Mouse (Mus musculus): Measurements from ENCODE around the gene Tnrc6b. TPM values are rescaled to one million over a fixed set of nuclear protein-coding genes. Genes with fewer than 3 reads are reported as not detected.
"Not testable (repeated sequence)": the region's sequence is repeated elsewhere in the genome, so short reads cannot be mapped to it uniquely, and the experiment has no call there.

The Tnrc6b gene
- total RNA-seq, 2 experiments from 2014 or later, result 48.5 to 55.6 TPM

DNA sequence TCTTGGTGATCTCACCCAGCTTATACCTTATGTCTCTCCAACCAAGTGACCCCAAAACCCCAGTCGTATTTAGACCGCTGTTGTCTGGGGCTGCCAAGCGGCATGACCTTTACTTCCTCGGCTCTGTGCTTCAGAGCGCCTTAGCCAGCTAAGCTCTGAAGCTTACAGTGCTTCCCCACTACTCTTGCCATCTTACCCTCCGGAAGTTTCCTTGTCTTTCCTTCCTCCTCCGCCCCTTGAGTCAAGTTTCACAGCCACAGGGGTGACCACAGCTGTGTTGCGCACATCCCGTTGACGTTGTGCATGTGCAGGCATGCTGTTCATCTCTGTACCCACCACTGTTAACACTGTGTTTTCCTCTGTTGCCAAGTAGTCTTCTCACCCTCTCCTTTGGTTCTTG lies 185.6 kb downstream of the Tnrc6b start:
- no peak for DNase-seq
- no peak overlapping the region for H3K4me3 ChIP-seq
- no peak overlapping the region for H3K27ac ChIP-seq
- intact Hi-C loops (cut with DNase I), result no loop called here
- TF ChIP-seq CTCF (IDR thresholded peaks at IDR 0.05), result no peak

DNA sequence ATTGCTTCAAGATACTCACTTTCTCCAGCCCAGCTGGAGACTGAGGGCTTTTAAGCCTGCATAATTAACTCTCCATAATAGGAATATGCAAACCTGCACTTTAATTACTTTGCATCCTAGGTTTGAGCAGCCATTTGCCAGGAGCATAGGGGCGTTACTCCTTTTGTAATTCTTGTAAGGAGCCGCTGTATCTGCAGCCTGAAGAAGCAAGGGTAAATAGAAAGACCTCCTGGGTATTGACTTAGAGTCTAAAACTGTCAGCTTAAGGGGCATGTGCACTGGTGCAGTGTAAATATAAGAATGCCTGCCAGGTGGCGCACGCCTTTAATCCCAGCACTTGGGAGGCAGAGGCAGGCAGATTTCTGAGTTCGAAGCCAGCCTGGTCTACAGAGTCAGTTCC lies 186.8 kb downstream of the Tnrc6b start:
- no peak for DNase-seq
- Histone ChIP-seq H3K27ac (no peak overlapping the region), H3K4me3 (no peak overlapping the region)
- no peak for TF ChIP-seq CTCF (IDR thresholded peaks at IDR 0.05)
- intact Hi-C loops (cut with DNase I), result no loop called here

DNA sequence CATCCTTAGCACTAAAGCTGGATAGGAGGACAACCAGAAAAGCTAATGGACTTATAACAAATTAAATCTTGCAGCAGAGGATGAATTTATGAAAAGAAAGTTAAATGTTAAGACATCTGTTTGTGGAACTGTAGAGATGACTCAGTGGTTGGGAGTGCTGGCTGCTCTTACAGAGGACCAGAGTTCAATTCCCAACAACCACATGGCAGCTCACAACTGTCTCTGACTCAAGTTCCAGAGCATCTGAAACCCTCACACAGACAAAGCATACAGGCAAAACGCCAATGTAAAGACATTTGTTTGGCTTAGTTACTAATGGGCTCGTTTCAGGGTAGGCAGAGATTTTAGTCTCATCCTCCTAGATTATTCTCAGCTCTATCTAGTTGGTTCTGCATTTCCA lies 188.7 kb downstream of the Tnrc6b start:
- no peak overlapping the region for H3K27ac ChIP-seq
- intact Hi-C loops (cut with DNase I), result no loop called here
- no peak for DNase-seq
- H3K4me3 ChIP-seq, result no peak overlapping the region
- no peak for TF ChIP-seq CTCF (IDR thresholded peaks at IDR 0.05)

DNA sequence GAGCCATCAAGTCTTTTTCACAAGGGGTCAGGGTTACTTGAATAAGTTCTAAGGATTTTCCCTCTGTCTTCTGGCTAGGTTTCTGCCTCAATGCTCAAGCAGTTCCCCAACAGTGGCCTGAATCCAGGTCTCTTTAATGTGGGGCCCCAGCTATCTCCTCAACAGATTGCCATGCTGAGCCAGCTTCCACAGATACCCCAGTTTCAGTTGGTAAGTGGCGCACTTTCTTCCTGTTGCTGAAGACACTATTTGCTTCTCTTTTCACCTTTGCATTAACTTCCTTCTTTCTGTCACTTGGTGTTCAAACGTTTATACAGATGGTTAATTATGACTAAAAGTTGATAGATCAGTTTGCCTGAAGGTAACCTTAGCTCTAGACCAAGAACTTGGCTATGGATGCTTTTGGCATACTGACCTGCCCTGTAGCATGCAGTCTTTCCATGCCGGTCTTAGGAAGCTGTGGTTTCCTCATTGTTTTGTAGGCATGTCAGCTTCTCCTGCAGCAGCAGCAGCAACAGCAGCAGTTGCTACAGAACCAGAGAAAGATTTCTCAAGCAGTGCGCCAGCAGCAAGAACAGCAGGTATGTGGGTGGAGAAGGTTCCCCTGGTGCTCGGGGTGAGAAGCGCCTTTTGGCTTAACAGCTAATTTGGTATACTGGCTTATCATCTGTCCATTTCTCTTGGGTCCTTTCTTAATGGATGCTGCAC lies 190.8 kb downstream of the Tnrc6b start:
- intact Hi-C loops (cut with DNase I), result no loop called here
- TF ChIP-seq CTCF (IDR thresholded peaks at IDR 0.05), result no peak
- Histone ChIP-seq H3K4me3 (no peak overlapping the region), H3K27ac (no peak overlapping the region)
- no peak for DNase-seq

DNA sequence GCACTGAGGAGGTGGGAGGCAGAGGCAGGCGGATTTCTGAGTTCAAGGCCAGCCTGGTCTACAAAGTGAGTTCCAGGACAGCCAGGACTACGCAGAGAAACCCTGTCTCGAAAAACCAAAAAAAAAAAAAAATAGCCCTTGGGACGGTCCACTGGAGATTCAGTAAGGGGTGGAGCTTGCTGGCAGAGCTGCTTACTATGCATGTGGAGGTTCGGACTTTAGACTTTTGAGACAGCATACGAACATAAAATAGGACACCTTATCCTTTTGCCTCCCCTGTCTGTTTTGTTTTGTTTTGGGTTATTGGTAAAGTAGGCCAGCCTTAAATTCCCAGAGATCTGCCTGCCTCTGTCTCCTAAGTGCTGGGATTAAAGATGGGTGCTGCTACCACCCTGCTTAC lies 193.7 kb downstream of the Tnrc6b start:
- DNase-seq; H3K4me3 ChIP-seq; intact Hi-C loops (cut with DNase I); H3K27ac ChIP-seq: not testable (repeated sequence)

DNA sequence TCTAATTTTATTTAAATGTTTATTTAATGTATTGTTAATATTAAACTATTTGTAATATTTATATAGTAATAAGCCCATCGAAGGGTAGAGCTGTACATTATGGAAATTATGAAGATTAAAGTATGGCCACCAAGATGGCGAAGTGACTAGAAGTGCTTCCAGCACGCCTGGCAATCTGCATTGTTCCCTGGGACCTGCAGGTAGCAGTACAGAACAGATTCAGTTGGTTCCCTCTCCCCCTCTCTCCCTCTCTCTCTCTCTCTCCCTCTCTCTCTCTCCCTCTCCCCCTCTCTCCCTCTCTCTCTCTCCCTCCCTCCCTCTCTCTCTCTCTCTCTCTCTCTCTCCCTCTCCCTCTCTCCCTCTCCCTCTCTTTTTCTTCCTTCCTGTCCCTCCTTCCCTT lies 199.1 kb downstream of the Tnrc6b start:
- no peak for DNase-seq
- no peak overlapping the region for H3K4me3 ChIP-seq
- no peak overlapping the region for H3K27ac ChIP-seq
- intact Hi-C loops (cut with DNase I), result no loop called here
- TF ChIP-seq CTCF (IDR thresholded peaks at IDR 0.05), result peak; percentile 46

DNA sequence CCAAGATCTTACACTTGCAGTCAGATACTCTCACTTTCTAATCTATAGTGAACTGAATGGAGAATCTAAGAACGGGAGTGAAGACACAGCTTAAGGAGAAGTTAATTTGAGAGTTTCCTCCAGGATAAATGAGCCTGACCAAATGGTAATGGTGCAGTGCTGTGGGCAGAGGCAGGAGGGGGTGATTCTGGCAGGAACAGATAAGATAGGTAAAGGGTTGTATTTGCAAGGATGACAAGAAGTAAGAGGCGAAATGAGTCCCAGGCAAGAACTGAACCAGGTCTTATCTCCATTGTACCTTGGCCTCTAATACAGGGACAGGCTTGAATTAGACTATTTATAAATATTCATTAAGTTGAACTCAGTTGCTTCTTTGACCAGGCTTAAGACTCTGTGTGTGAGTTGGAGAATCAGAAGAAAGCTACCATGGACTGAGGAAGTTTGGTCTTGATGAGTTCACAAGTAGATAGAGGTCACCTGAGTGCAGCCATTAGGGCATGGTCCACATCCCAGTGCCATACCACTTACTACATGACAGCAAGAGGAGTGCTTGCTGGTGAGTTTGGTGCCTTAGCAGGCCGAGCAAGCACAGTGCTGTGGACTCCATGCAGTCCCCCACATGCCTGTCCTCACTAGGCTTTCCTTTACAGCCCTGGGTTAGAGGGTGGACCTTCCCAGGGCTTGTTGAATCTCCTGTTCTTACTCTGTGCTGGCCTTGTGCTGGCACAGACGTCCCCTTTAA lies 199.8 kb downstream of the Tnrc6b start:
- no peak overlapping the region for H3K27ac ChIP-seq
- TF ChIP-seq CTCF (IDR thresholded peaks at IDR 0.05), result no peak
- intact Hi-C loops (cut with DNase I), result no loop called here
- no peak overlapping the region for H3K4me3 ChIP-seq
- no peak for DNase-seq

DNA sequence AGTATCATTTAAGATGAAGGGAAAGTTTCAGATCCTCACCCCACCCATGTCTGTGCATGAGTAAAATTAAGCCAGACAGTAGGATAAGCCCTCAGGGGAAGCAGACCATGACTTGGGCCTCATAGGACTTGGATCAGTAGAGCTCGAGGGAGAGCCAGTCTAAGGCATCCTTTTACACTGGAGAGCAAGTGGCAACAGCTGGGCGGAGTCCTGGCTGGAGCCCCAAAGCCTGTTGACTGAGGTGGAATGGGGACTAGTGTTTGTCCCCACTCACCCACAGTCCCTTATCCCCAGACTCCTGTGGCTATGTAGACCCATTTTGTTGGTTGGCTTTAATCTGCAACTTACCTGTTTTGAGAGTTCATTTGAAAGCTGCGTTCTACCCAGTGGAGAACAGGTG lies 201.1 kb downstream of the Tnrc6b start:
- Histone ChIP-seq H3K27ac (0 out of 2 replicates have a peak overlapping the region, but pooled peaks have one; percentile 3), H3K4me3 (no peak overlapping the region)
- DNase-seq, result peak; percentile 55
- intact Hi-C loops (cut with DNase I), result no loop called here
- no peak for TF ChIP-seq CTCF (IDR thresholded peaks at IDR 0.05)

DNA sequence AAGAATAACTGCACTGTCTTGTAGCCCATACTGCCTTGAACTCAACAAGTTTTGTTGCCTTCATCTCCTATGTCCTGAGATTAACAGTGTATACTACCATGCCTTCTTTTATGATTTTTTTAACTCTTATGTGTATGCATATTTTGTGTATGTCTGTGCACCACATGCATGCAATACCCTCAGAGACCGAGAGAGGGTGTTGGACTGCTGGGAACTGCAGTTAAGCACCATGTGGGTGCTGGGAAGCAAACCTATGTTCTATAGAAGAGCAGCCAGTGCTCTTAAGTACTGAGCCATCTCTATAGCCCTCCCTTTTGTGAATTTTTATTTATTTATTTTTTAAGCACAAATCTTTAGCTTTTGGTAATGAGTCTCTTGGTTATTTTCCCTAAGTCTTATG lies 202.7 kb downstream of the Tnrc6b start:
- no peak overlapping the region for H3K4me3 ChIP-seq
- no peak for TF ChIP-seq CTCF (IDR thresholded peaks at IDR 0.05)
- H3K27ac ChIP-seq, result no peak overlapping the region
- DNase-seq, result no peak
- intact Hi-C loops (cut with DNase I), result no loop called here

DNA sequence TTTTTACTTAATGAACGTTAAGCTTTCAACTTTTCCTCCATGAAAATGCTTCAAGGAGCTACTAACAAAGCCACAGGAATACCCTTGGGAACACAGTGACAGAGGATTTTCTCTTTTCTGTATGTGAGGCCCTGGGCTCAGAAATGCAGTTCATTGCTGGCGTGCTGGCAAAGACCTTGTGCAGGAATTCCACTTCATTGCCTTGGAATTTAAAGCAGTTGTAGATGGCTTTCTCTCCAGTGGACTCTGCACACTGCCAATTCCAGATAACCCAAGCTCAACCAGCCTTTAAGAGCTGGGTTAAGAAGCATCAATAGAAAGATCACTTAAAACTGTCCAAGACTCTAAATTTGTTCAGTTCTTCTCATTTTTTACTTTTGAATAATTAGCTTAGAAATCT lies 204.7 kb downstream of the Tnrc6b start:
- intact Hi-C loops (cut with DNase I), result no loop called here
- no peak for TF ChIP-seq CTCF (IDR thresholded peaks at IDR 0.05)
- no peak overlapping the region for H3K27ac ChIP-seq
- no peak for DNase-seq
- H3K4me3 ChIP-seq, result no peak overlapping the region

DNA sequence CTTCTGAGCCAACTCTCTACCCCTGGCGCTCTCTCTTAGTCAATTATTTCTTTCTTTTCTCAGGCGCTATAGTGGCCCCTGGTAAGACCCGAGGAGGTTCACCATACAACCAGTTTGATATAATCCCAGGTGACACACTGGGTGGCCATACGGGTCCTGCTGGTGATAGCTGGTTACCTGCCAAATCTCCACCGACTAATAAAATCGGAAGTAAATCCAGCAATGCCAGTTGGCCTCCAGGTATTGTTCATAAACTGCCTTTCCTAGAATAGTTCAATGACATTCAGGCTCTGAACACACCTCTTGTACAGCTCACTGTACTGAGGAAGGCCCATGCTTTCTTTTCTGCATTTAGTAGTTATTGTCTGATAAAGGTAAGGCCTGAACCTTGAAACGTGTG lies 205.5 kb downstream of the Tnrc6b start:
- Histone ChIP-seq H3K4me3 (no peak overlapping the region), H3K27ac (no peak overlapping the region)
- DNase-seq, result no peak
- intact Hi-C loops (cut with DNase I), result no loop called here
- no peak for TF ChIP-seq CTCF (IDR thresholded peaks at IDR 0.05)

DNA sequence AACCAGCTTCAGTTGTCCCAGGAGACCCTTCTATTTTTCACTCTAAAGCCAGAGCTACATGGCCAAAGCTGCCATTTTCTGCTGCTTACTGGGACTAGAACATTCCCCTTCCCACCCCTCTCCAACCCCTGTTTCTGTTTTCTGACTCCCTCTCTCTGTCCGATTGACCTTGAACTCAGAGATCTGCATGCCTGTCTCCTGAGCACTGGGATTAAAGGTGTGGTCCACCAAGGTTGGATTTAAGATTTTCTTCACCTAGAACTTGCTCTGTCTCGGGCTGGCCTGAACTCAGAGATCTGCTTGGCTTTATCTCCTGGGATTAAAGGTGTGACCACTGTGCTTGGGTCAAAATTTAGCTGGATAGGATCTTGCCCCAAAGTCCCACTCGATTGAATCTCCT lies 209.2 kb downstream of the Tnrc6b start:
- DNase-seq, result no peak
- TF ChIP-seq CTCF (IDR thresholded peaks at IDR 0.05), result no peak
- Histone ChIP-seq H3K27ac (no peak overlapping the region), H3K4me3 (no peak overlapping the region)
- intact Hi-C loops (cut with DNase I), result no loop called here

DNA sequence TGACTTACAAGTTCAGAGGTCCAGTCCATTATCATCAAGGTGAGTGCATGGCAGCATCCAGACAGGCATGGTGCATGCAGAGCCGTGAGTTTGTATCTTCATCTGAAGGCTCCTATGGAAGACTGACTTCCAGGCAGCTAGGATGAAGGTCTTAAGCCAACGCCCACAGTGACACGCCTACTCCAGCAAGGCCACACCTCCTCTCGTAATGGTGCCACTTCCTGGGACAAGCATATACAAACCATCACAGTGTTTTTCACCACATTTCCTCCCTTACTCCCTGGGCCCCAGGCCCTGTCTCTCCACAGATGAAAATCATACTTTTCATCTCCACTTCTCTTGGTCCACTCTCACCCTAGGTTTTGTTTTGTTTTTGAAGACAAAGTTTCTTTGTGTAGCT lies 210.7 kb downstream of the Tnrc6b start:
- Histone ChIP-seq H3K4me3 (no peak overlapping the region), H3K27ac (no peak overlapping the region)
- DNase-seq, result no peak
- intact Hi-C loops (cut with DNase I), result no loop called here
- TF ChIP-seq CTCF (IDR thresholded peaks at IDR 0.05), result no peak

DNA sequence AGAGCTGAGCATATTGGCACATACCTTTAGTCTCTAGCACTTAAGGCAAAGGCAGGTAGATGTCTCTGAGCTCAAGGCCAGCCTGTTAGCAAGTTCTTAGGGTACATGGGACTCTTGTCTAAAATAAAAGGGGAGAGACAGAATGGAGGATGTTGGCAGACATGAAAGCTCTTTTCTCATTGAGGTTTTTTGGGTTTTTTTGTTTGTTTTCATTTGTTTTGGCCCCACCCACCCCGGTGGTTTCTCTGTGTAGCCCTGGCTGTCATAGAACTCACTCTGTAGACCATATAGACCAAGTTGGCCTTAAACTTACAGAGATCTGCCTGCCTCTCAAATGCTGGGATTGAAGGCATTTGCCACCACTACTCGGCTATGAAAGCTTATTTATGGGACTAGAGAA lies 213.1 kb downstream of the Tnrc6b start:
- intact Hi-C loops (cut with DNase I), result no loop called here
- H3K4me3 ChIP-seq, result no peak overlapping the region
- DNase-seq, result no peak
- H3K27ac ChIP-seq, result no peak overlapping the region
- TF ChIP-seq CTCF (IDR thresholded peaks at IDR 0.05), result no peak
